Mouse (Mus musculus): Measurements from ENCODE around the gene Cacna1c.

Cacna1c gene

GRCm38 (mm10) chr6:118922328-118923211 lies 273.6 kb downstream of the Cacna1c start:
- DNase-seq (ENCODE audit: low read depth): peak; percentile 90

- DNase-seq (ENCODE audit: low read depth): peak; percentile 81
Observed at GRCm38 (mm10) chr6:118908176-118908575, 288.0 kb downstream of the Cacna1c start.

GRCm38 (mm10) chr6:118907704-118908103 lies 288.5 kb downstream of the Cacna1c start:
- DNase-seq (ENCODE audit: low read depth): peak; percentile 96

- DNase-seq (ENCODE audit: low read depth): no peak
Observed at GRCm38 (mm10) chr6:118906878-118907277, 289.3 kb downstream of the Cacna1c start.

DNA sequence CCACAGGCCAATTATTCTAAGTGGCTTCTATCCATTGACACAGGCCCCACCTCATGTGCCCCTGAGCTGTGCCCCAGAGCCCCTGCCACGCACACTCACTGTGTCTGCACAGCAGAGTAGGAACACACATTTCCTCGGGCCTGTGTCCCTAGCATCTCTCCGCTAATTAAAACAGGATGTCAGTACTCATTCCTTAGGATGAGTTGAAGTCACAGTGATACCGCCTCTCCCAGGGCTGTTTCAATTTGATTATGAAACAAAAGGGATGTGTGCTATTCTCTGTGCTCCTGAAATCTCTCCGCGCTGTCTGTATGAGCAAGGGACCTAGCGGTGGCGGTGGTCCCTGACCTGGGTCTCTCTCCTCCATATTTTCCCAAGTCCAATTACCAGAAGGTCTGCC lies 296.5 kb downstream of the Cacna1c start:
- peak; percentile 12 for DNase-seq (ENCODE audit: low read depth)

DNA sequence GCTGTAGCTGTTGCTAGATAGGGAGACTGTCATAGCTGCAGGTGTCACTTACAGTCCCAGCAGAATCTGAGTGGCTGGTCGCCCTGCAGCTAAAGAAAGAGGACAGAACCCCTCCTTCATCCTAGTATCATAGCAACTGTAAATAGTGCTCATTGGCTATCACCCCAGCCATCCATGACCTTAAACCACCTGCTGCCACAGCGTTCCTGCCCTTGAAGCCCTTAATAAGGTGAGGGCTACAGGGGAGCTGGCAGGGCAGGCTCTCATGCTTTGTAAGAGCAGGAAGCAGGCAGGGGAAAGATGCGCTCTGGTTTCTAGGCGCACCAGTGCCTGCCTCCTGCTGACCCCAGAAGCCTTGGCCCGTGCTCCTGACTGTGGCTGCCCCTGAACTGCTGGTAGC lies 299.1 kb downstream of the Cacna1c start:
- DNase-seq (ENCODE audit: low read depth): no peak

GRCm38 (mm10) chr6:118894043-118894442 lies 302.2 kb downstream of the Cacna1c start:
- DNase-seq (ENCODE audit: low read depth): no peak

GRCm38 (mm10) chr6:118889441-118889840 lies 306.8 kb downstream of the Cacna1c start:
- no peak for DNase-seq (ENCODE audit: low read depth)

DNA sequence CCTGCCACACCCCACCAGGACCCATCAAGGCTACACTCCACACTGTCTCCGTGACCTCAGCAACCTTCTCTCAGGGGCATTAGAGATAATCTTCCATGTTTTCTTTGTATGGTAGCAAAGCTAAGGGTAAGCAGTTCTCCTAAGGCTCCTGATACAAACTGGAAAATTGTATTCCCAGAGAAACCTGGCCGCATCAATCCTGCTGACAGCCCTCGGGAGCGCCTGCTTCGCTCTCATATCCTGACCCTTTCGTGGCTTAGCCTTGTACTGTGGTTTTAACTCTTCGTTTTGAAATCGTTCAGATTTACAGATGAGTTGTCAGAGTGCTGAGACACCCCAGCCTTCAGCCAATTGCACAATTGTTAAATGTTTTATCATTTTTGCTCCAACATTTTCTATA lies 309.2 kb downstream of the Cacna1c start:
- peak; percentile 69 for DNase-seq (ENCODE audit: low read depth)

DNA sequence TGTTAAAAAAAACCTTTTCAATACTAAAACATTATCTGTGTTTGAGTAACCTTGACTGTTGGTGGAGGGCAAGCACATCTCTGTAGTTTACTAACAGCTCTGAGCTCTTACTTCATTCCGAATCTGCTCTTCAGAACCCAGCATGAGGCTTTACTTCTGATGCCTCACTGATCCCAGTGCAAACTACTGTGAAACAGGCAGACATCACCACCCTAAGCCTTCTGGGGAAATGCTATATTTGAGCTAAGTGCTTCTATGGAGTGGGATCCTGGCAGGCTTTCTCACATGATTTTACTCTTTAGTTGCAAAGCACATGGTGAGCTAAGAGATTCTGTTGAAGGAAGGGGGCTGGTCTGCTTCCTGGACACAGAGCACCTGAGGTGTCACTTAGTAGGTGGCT lies 311.3 kb downstream of the Cacna1c start:
- peak; percentile 22 for DNase-seq (ENCODE audit: low read depth)

DNA sequence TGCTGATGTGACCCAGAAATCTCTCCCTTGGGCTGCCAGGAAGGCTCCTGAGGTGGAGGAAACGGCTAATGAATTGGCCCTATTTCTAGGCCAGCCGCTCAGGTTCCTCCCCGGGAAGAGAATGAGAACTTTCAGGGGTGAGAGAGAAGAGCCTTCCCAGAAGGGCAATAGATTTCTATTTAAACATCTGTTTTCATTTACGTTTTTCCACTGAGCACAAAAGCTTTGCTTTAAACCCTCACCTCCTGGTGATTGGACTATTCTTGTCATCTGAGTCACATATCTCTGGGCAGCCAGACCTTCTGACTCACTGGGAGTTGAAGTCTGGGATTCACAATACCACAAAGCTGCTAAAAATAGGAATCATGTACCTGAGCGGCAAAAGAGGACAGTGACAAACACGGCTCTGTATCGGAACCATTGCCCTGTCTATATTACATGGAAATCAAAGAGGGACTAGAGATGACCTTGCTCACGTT lies 312.1 kb downstream of the Cacna1c start:
- DNase-seq (ENCODE audit: low read depth): peak; percentile 83

DNA sequence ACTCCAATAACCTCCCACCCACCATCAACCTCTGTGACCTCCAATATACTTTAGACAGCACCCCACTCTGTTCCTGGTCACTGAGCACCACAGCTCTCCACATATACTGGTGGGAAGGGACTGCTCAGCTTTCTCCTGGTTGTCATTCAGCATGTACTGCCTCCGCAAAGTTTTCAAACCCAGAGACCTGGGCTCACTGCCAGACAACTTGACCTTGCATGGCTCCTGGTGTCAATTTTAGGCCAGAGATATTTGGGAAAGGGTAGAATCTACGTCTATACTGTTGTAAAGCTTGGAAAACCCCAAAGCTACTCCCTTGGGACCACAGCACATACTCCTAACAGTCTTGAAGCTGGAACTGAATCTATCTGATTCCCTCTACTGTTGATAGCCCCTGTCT lies 320.0 kb downstream of the Cacna1c start:
- peak; percentile 86 for DNase-seq (ENCODE audit: low read depth)

- DNase-seq (ENCODE audit: low read depth): no peak
Observed at GRCm38 (mm10) chr6:118870241-118870841, 325.9 kb downstream of the Cacna1c start.

DNA sequence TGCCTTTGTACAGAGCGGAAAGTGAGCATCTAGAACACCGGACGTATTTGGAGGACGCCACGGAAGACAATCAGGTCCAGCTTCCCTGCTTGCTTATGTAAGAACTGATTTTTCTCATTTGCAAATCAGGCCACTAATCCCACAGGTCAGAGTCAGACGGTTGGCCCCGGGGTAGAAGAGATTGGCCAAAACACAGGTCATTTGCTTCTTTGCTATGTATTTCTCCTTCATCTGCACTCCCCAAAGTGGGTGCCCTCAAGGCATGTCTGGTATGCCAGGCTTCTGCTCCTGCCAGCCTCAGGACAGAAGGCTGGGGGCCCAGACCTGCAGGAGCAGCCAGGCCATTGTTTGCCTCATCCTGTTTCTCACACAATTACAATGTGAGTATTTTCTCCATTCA lies 328.8 kb downstream of the Cacna1c start:
- DNase-seq (ENCODE audit: low read depth): no peak

GRCm38 (mm10) chr6:118866889-118867288 lies 329.3 kb downstream of the Cacna1c start:
- DNase-seq (ENCODE audit: low read depth): no peak

DNA sequence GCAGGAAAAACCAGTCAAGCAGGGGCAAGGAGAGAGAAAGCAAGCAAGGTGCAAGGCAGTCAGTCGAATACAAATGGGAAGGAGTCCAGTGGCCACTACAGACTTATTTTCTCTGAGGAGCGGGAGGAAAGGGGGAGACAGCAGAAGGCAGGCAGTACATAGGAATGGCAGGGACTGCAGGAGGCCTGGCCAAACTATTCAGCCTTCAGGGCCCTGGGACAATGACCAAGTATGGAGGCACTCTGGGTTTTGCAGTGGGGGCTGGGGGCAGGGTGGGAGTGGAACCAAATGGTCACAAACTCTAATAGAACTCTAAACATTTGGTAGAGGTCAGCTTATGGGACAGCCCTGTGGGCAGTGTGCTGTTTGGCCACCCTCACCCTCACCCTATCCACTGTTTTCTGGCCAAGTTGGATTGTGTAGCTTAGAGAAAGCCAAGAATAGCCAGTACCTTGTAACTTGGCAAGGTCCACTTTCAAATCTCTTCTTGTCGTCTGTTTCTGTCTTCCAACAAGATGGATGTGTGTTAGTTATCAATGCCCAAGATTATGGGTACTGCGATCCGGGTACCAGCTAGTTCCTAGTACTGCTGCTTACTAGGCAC lies 330.3 kb downstream of the Cacna1c start:
- no peak for DNase-seq (ENCODE audit: low read depth)

DNA sequence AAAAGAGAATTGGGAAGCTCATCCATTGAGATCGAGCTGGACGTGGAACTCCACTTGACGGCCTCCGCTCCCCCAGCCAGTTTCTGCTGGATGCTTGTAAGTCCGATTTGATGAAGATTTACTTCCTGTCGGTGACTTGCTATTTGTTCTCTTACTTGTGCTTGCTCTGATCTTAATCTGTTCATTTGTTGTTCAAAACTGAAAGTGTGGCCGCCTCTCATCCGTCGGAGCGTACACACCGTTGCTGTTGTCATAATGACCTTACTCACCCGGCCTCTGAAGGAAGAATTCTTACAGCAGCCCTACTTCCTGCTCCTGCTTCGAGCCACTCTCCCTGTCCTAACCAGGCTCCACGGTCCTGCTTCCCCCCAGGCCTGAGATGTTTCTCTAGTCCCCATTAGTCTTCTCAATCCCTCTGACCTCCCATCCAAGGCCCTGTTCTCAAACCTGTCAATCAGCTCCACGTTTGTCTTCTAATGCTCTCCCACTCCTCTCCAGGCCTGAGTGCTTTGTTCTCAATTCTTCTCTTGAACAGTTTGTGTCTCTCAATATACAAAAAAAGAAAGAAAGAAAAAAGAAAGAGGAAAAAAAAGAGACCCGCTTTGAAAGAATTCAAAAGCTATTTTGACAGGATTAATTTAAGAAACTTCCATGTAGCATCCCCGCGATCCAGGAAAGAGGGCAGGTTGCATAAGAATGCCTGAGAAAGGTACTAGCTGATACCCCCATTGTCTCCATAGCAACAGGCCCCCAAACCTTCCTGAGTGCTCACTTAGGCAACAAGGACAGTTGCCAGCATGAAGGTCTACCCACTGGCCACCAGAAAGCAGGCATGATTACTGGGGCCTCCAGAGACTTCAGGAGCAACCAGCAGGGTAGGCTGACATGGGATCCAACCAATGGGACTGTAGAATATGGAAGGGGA lies 331.3 kb downstream of the Cacna1c start:
- DNase-seq (ENCODE audit: low read depth): no peak

DNA sequence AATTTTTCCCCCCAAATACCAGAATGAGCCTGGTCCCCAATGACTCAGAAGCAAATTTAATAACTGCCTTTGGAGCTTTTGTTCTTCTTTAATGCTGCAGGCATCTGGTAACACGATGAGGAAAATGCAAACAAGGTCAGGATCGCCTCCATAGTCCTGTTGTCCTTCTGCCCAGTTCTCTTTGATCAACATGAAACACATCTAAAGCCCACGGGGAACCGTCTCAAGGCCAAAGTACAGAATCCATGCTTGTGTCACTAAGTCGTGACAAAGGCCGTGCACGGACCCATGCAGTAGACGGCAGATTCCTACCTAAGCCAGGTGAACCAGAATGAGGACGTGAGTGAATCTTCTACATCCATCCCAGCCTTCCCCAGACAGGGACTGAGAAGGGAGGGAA lies 333.5 kb downstream of the Cacna1c start:
- no peak for DNase-seq (ENCODE audit: low read depth)

- DNase-seq (ENCODE audit: low read depth): no peak
Observed at GRCm38 (mm10) chr6:118862091-118862490, 334.1 kb downstream of the Cacna1c start.

- peak; percentile 69 for DNase-seq (ENCODE audit: low read depth)
Observed at GRCm38 (mm10) chr6:118858431-118858830, 337.8 kb downstream of the Cacna1c start.

DNA sequence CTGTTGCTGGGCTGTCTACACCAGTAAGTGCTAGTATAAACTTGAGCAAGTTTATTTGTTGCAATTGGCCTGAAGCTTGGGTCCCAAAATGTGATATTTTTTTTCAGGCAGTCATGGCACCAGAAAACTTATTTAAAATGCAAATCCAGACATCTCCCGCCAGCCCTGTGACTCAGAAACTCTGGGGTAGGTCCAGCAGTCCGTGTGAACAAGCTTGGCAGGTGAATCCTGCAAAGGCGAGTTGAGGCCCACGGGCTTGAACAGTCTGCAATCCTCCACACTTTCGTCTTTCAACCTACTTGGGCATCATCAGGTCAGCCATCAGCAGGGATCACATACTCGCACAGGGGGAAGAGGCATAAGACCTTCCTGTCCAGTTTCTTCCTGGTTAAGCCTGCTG lies 344.1 kb downstream of the Cacna1c start:
- DNase-seq (ENCODE audit: low read depth): no peak

DNA sequence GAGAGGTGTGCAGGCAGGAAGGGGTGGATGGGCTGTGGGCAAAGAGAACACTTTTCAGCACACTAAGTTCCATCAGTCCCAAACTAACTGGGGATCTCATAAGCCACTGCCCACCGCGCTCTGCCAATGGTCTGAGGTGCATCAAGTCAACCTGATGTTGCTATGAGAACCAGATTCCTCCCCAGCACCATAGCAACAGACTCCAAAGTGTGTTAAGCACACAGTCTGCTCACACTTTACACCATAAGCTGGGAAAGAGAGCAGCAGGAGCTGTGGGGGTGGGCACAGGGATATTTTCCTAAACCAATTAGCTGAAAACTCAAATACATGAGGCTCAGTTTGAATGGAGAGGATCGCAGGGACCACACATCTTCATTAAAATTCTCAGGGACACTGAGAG lies 345.1 kb downstream of the Cacna1c start:
- DNase-seq (ENCODE audit: low read depth): no peak
